Mouse (Mus musculus) gastrocnemius, adult 18-20 months (tissue): ENCODE measurements around the gene Taar1. TPM values are rescaled to one million over a fixed set of nuclear protein-coding genes. Genes with fewer than 3 reads are reported as not detected.

Source experiments
- DNase-seq: peaks from one replicate; pipeline ENCODE4 v3.0.0; 2021; ENCODE audit warnings: low spot score
- long read RNA-seq, 2 experiments: library from polyadenylated mRNA; stranded (forward); transcript quantifications; one replicate each; pipeline ENCODE4 v2.0.0; 2021
- total RNA-seq, 2 experiments: library from RNA; stranded (reverse); gene quantifications; 2 replicates each; pipeline ENCODE4 v1.2.3; 2021

Gene Taar1
- not detected for total RNA-seq
- long read RNA-seq, experiment 1: 0 reads
- long read RNA-seq, experiment 2: 0 reads

DNA sequence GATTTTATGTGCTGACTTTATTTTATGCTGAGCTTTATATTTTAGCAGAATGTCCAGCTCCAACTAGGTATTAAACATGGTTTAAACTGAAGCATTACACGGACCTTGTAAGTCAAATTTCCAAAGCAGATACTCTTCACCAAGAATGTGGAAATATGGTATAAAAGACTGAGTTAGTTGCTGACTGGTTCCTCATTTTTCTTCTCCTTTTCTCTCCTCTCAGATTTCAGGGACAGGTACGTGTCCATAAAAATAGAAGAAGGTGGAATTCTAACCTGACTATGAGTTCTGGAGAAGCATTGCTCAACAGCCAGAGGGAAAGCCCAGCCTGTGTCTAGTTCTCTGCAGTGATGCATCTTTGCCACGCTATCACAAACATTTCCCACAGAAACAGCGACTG lies at the start of gene Taar1:
Taar1 (plus strand) TSS at position 301 of the 400 bp plus-strand sequence.
- no peak for DNase-seq

DNA sequence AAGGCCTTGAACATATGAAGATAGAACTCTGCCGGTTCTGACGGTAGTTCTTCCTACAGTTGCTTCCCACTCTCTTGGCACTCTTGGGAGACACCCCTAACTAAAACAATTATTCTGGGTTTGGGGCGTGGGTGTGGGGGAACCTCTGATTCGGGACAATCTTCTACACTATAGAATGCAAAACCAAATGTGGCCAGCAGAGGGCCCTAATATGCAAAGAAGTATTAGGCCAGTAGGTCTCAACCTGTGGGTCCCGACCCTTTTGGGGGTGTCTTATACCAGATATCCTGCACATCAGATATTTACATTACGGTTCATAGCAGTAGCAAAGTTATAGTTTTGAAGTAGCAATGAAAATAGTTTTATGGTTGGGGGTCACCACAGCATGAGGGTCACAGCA lies 39.5 kb upstream of the Taar1 start:
- DNase-seq: no peak

DNA sequence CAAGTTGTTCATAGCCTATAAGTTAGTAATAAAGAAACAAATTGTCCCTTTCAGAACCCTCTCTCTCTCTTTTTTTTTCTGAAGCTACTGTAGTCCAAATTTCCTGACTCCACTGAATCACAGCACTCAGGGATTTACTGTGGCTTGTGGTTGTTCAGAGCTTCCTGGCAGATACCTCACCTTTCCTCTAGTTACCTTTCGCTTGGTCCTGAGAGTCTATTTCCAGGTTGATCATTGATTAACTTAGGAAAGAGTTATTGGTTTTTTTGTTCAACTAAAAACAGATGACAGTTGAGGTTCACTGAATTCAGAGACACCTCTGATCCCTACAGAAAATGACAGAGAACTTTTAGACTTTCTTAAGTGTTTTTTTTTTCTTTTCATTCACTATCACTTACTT lies 35.2 kb upstream of the Taar1 start:
- no peak for DNase-seq

DNA sequence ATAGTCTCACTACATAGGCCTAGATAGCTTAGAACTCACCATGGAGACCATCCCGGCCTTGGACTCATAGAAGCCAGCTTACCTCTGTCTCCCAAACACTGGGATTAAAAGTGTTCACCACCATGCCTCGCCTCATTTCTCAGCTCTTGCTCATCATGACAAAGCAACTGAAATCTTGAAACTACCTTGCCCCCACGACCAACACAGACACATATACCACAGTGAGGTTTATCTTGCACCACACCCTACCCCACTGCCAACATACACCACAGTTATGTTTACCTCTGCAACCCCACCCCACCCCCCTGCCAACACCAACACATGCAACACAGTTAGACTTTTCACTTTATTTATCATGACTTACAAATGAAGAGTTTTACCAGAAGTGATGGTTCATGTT lies 34.1 kb upstream of the Taar1 start:
- no peak for DNase-seq

DNA sequence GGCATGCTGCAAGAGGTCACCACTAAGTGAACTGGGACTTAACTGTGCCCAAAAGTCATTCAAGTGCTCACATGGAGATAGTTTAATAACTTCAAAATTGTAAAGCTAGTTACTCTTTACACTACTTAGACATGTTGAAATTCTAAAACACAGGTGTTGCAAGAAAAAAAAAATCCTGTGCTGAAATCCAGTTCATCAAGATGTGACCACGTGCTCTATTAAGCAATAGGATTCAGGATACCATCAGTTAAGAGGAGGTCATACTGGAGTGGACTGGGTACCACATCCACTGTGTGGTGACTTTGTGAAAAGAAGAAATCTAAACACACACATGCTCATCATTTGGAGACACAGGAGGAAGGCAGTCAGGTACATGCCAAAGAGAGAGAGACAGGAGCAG lies 27.2 kb upstream of the Taar1 start:
- no peak for DNase-seq

DNA sequence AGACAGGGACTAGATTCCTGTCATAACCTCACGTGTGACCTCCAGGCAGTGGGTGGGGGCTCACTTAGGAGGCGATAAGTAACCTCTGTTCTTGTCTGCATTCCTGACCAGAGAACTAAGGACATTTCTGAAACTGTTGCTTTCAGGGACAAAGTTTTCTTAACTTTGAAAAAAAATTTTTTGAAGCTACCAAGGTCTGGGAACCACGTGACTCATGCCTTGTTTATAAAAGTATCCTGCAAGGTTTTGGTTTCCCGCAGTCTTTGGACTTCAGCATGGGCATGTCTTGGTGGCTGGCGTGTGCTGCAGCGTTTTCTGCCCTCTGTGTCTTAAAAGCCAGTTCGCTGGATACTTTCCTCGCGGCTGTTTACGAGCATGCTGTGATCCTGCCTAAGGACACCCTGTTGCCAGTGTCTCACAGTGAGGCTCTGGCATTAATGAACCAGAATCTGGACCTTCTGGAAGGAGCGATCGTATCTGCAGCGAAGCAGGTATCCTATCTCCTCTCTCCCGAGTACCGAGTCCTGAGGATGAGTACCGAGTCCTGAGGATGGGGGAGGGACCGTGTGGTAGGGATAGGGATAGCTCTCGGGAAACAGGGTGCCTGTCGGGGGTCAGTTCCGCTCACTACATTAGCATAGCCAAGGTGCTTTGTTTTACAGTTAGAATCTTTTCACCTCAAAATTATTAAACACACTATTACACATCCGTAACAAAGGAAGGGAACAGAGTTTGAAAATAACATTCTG lies 25.4 kb upstream of the Taar1 start, which contains the start of gene Vnn1:
Vnn1 (plus strand) TSS at position 88 of the 749 bp plus-strand sequence.
- no peak for DNase-seq

DNA sequence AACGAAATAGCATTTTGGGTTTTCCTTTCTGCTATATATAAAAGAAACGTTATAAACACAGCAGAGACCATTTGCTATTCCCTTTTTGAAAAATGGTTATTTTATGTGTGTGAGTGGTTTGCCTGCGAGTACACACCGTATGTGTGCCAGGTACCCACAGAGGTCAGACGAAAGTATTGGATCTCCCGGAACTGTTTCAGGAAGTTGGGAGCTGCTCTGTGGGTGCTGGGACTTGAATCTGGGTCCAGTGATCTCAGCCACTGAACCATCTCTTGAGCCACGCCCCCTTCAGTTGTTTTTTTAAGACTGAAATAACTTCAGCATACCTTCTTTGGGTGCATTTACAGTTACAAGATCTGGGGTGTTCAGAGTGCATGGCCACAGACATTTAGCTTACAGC lies 24.8 kb upstream of the Taar1 start:
- DNase-seq: no peak

DNA sequence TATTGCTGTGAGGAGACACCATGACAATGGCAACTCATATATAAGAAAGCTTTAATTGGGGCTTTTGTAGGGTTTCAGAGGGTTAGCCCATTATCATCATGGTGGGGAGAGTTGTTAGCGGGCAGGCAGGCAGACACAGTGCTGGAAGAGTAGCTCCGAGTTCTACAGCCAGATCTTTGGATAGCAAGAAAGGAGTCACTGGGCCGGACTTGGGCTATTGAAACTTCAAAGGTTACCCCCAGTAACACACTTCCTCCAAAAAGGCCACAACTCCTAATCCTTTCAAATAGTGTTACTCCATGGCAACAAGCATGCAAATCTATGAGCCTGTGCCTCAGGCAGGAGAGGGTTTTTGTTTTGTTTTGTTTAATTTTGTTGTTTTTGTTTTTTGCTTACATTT lies 19.0 kb upstream of the Taar1 start:
- no peak for DNase-seq

DNA sequence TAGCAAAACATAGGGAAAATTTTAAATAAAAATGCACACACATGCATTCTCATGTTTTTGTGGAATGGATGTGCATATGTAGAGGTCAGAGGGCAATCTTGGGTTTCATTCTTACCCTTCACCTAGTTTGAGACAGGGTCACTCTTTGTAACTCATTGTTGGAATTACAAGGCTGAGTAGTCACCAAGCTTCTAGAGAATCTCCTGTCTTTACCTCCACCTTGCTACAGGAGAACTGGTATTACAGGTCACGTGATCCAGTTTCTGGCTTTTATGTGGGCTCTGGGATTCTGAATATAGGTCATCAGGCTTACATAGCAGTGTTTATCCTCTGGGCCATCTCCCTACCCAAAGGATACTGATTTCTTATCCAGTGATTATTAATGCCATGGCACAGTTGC lies 14.5 kb upstream of the Taar1 start:
- DNase-seq: no peak

DNA sequence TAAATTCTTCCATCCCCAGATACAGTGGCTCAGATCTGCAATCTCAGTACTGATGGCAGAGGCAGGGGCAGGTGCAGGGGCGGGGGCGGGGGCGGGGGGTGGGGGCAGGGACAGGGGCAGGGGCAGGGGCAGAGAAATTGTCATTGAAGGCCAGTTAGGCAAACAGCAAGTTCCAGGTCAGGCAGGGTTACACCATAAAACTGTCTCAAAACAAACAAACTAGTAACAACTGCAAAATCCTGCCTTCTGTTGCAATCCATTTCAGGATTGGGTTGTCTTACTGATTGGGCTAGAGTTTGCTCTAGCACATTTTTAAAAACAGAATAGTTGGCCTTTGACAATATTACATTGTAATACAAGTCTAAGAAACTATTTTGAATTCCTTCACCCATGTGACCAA lies 2.3 kb downstream of the Taar1 start:
- DNase-seq: no peak

DNA sequence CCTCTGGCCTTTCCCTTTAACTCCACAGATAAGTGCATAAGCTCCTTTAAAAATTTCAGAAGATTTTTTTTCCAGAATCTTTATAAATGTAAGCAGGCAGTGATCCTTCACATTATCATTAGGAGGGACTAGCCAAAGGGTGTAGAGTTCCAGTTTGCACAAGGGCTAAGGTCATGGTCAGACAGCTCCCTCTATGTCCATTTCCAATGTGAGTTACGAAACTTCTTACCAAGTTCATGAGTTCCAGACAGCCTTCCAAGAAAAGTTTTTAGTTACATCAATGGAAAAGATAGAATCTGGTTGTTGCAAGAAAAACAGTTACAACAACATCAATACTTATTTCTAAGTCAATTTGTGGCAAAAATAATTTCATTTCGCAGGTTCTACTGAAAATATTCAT lies 3.8 kb downstream of the Taar1 start:
- no peak for DNase-seq

DNA sequence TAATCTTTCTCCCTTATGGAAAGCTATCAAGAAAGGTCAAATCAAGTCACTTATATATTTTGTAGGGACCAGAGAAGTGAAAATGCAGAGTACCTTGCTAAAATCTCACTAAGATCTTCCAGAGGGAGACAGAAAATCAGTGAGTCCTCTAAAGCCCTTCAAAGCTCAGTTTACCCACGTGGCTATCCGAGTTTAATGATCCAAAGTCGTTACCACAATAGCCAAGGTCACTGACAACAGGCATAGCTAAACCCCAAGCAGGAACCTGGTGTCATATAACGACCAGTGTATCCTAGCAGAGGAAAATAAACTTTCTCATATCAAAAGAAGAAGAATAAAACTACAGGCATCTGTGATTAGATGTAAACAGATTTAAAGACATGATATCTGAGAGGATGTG lies 17.5 kb downstream of the Taar1 start:
- DNase-seq: no peak

DNA sequence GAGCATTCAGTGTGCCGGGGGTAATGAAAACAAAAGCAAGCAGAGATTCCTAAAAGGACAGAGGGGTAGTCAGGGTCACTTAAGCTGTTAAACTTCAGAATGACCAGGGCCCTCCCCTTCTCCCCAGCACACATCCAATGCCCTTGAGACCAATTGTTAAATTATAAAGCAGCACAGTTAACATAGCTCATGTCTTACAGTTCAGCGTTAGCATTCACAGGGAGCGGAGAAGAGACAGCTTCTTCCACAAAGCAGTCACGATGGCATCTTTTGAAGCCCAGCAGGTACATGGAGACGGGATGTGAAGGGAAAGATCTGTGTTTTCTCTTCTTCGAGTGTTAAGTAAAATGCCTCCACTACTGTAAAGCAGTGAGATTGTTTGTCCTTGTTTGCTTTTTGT lies 18.2 kb downstream of the Taar1 start, which contains the start of gene Taar2:
Taar2 (plus strand) TSS at position 261 of the 400 bp plus-strand sequence.
- no peak for DNase-seq

DNA sequence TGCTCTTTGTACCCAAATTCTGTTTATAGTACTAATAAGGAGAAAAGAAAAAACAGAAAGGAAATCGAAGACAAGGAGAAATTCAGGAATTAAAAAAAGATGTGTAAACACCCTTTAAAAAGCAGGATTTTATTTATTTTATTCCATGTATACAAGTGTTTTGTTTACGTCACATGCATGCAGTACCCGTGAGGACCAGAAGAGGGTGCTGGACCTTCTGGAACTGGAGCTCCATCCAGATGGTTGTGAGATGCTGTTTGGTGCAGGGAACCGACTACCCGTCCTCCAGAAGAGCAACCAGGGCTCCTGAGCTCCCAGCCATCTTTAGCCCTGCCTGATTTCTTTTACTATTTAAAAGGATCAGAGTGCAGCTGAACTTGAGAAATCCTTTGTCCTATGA lies 22.3 kb downstream of the Taar1 start:
- DNase-seq: no peak

DNA sequence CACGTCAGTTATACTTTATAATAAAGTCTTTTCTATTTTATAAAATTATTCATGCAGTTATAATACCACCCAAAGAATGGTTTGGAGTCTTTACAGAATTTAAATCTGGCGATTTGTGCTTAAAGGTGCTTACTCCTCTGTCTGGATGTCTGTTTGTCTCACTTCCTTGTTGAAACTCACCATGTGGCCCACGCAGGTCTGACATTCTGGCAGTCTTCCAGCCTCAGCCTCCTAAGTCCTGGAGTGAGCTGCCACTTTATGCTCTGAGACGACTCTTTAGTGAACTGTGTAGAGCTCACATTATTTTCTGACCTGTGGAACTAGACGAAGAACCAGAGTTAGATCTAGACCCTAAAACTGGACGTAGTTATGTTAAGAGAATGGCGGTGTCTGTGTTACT lies 27.9 kb downstream of the Taar1 start:
- DNase-seq: no peak

DNA sequence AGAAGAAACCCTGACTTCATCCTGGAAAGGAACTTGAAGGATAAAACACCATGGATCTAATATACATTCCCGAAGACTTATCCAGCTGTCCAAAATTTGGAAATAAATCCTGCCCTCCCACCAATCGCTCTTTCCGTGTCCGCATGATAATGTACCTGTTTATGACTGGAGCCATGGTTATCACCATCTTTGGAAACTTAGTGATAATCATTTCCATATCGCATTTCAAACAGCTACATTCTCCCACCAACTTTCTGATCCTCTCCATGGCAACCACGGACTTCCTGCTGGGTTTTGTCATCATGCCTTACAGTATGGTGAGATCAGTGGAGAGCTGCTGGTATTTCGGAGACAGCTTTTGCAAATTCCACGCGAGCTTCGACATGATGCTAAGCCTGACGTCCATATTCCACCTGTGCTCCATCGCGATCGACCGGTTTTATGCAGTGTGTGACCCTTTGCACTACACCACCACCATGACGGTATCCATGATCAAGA lies 29.4 kb downstream of the Taar1 start, which contains the start of gene Taar3:
Taar3 (plus strand) TSS at position 51 of the 498 bp plus-strand sequence.
- no peak for DNase-seq

DNA sequence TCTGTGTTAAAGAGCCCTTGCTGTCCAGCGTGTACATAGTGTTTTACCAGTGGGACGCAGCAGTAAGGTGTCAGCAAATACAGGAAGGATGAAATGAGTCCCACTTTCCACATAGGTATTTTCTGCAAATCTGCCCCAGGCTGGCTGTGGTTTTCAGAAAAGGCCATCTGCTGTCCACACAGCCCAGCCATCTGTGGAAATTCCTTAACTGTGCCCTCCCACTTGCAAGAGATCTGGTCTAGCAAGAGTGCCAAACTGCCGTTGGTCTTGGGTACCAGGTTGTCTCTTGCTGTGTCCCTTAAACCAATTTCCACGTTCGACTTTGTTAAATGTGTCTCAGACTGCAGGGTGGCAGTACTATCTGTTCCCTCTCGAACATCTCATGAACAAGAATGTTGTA lies 31.6 kb downstream of the Taar1 start:
- no peak for DNase-seq

DNA sequence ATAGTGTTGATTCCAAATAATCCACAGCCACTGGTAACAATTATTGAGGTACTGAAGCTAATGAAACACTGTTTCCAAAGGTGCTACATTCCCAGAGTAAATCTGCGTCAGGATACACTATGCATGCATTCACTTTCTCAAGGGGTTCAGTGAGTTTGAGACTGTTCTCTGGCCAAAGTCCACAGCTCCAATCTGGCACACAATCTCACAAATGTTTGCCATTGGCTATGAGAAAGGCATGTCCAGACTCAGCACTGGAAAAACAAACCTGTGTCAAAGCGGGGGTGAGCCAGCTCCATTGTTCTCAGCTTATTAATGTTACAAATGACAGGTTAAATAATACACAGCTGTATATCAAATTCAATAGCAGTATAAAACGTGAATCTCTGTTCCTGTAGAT lies 38.9 kb downstream of the Taar1 start:
- DNase-seq: no peak

DNA sequence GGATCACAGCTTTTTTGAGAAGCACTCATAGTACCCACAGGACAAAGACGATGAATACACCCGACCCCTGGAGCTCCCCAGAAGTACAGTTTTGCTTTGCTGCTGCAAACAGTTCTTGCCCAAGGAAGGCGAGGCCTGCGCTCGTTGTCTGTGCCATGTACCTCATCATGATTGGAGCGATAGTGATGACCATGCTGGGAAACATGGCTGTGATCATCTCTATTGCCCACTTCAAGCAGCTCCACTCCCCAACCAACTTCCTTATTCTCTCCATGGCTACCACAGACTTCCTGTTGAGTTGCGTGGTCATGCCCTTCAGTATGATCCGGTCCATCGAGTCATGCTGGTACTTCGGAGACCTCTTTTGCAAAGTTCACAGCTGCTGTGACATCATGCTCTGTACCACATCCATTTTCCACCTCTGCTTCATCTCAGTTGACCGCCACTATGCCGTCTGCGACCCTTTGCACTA lies 40.3 kb downstream of the Taar1 start, which contains the start of gene Taar4:
Taar4 (plus strand) TSS at position 51 of the 472 bp plus-strand sequence.
- no peak for DNase-seq

DNA sequence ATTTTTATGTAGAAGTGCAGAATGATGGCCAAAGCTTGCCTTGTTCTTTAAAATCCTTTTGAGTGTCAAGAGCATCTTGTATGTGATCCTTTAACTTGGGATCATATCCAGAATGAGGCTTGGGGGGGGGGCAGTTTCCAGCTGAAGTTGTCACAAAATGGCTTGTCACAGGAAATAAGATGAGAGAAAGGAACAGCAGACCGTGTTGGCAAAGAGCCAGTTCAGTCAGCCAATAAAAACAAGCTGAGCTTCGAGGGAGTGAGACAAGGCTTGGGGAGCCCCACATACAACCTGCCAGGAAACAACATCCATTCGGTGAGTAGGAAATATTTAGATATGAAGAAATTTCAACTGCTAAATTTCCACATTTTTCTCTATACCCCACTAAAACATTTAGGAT lies 43.3 kb downstream of the Taar1 start:
- DNase-seq: no peak

DNA sequence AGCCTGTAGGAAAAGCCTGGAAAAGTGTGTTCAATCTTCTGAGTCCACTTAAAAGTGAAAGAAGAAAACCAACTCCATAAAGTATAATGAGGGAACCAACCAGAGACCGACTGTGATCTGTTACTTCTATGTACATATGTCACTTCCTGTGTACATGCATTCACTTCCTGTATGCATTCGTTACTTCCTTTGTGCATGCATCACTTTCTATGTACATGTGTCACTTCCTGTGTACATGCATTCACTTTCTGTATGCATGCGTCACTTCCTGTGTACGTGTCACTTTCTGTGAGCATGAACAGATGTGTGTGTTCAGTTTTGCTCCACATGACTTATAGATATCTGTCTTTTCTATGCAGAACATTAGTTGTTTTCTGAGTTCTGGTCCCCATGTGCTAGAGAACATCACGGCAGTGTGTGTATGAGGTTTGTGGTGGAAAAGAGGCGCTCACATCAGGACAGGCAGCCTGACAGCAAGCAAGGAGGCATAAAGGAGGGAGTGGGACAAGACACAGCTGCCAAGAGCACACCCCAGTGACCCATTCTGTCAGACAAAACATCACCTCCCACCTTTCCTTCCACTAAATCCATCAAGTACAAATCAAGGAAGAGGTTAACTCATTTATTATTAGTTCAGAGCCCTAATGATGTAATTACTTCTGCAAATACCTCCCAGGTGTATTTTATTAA lies 44.9 kb downstream of the Taar1 start:
- no peak for DNase-seq

DNA sequence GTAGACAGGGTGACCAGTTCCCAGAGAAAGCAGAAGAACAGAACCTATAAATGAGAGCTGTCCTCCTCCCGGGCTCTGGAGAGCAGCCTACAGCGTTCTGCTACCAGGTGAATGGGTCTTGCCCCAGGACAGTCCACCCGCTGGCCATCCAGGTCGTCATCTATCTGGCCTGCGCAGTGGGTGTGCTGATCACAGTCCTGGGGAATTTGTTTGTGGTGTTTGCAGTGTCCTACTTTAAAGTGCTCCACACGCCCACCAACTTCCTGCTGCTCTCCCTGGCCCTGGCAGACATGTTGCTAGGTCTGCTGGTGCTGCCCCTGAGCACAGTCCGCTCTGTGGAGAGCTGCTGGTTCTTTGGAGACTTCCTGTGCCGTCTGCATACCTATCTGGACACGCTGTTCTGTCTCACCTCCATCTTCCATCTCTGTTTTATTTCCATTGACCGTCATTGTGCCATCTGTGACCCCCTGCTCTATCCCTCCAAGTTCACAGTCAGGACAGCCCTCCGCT lies 50.6 kb downstream of the Taar1 start, which contains the start of gene Taar5:
Taar5 (plus strand) TSS at position 51 of the 510 bp plus-strand sequence.
- DNase-seq: no peak
